Mouse (Mus musculus) limb, embryonic 13.5 days (tissue): ENCODE measurements around the gene Zfp810. TPM values are rescaled to one million over a fixed set of nuclear protein-coding genes. Genes with fewer than 3 reads are reported as not detected.

Experiments used
- ATAC-seq: fragments of 200-750 bp; cut with Nextera tagmentation; 2 replicates; pipeline ENCODE4 v1.8.0; 2017; ENCODE audit warnings: low read depth, moderate number of reproducible peaks, moderate TSS enrichment; ENCODE audit not compliant: low FRiP score
- H3K27ac ChIP-seq: fragments of 300-500 bp; sonication (generic); 2 replicates; pipeline ENCODE4 v1.5.1; 2015; ENCODE audit warnings: inconsistent platforms, mild to moderate bottlenecking, moderate library complexity
- H3K27me3 ChIP-seq: fragments of 300-500 bp; sonication (generic); 2 replicates; pipeline ENCODE4 v1.6.1; 2015; ENCODE audit warnings: mild to moderate bottlenecking, inconsistent platforms
- H3K36me3 ChIP-seq: fragments of 300-500 bp; sonication (generic); 2 replicates; pipeline ENCODE4 v1.6.1; 2015; ENCODE audit warnings: inconsistent platforms, mild to moderate bottlenecking, moderate library complexity
- H3K4me1 ChIP-seq: fragments of 300-500 bp; sonication (generic); 2 replicates; pipeline ENCODE4 v1.6.1; 2015; ENCODE audit warnings: inconsistent platforms
- H3K4me2 ChIP-seq: fragments of 300-500 bp; sonication (generic); replicated peaks from 2 replicates; pipeline ENCODE4 v1.6.1; 2015; ENCODE audit warnings: inconsistent platforms, mild to moderate bottlenecking, moderate library complexity
- H3K4me3 ChIP-seq: fragments of 300-500 bp; sonication (generic); 2 replicates; pipeline ENCODE4 v1.5.1; 2015; ENCODE audit warnings: moderate library complexity, mild to moderate bottlenecking, inconsistent platforms
- H3K9ac ChIP-seq: fragments of 300-500 bp; sonication (generic); 2 replicates; pipeline ENCODE4 v1.6.1; 2015; ENCODE audit warnings: mild to moderate bottlenecking, inconsistent platforms
- H3K9me3 ChIP-seq: fragments of 300-500 bp; sonication (generic); 2 replicates; pipeline ENCODE4 v1.6.1; 2016; ENCODE audit warnings: inconsistent platforms
- whole genome bisulfite sequencing: fragments of 180-500 bp; shearing (Covaris S2); methylation state at CpG from one replicate; pipeline ENCODE4 v1.1.7; 2015; 5-methylcytosine and 5-hydroxymethylcytosine counted together
- polyA plus RNA-seq: library from polyadenylated mRNA; unstranded; fragments of >200 nt; fragmentation: Nextera tagmentation; extraction: Ambion mirVana; gene quantifications from 2 replicates; pipeline ENCODE4 v1.2.1, GENCODE M21; 2015

Zfp810 gene
- polyA plus RNA-seq, 1 experiment from 2014 or later, result 30.3 TPM

DNA sequence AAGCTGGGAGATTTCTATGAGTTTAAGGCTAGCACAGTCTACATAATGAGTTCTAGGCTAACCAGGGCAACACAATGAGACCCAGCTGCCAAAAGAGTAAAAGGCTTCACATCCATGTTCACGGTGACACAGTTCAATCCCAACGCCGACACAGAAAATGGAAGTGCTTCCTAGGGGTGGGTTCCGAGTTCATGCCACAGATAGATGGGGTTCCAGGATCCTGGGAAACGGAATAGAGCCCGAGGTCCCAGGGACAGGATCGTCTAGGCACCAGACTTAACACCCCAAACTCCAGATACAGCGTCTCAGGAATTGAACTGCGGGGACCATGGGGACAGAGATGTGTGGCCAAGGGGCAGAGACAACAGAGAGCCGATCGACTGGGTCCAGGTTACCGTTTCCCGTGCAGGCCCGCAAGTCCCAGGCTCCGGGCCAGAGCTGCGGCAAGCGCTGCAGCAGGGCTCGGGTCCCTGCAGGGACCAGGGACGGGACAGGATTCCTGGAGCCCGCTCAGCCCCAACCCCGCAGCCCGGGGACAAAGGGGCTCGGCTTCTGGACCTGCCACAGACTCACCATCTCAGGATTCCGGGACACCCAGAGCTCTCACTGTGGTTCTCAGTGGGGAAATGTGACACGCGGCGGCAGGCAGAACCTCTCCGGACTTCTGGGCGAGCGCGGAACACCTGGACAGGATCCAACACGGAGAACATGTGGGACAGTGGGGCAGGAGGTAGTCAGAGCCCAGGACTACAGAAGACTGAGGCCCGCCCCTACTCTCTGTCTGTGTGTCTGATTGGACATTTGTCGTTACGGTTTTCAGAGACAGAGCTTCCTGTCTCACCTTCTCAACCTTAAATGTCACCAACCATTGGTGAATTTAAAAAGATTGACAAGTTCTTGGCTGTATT is 48.0 kb downstream of the Zfp810 start, which contains the start of gene Zfp599:
Zfp599 (minus strand) TSS at position 712 of the 908 bp plus-strand sequence.
- Histone ChIP-seq H3K36me3 (peaks cover 34% of the 10 kb centered on the region), H3K9ac (peak within 1 kb of the TSS; percentile 89), H3K9me3 (peaks cover 16% of the 10 kb centered on the region), H3K4me2 (peak within 1 kb of the TSS; percentile 67), H3K4me3 (peak within 1 kb of the TSS; percentile 81), H3K4me1 (no peaks in the 10 kb centered on the region), H3K27me3 (no peaks in the 10 kb centered on the region), H3K27ac (peak within 1 kb of the TSS; percentile 73; the same call in 1 of the 2 replicates)
- under 1% methylated on average over 35 of the region's 35 CpGs for WGBS
- ATAC-seq, result peak; percentile 97

DNA sequence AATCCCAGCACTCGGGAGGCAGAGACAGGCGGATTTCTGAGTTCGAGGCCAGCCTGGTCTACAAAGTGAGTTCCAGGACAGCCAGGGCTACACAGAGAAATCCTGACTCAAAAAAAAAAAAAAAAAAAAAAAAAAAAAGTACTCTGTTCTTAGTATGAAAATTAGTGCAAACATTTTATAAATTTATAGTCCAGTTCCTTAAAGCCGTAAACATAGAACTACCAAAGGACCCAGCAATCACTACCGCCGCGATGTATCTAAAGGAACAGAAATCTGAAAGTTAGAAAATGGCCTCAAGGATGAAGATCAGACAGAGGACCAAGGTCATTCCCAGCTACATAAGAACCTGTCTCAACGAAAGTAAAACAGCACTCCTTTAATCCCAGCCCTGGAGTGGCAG is 48.7 kb downstream of the Zfp810 start:
- H3K36me3 ChIP-seq, result peaks cover 41% of the 10 kb centered on the region
- H3K4me3 ChIP-seq, result peak overlapping the region; percentile 81
- no peaks in the 10 kb centered on the region for H3K27me3 ChIP-seq
- no peak for ATAC-seq
- WGBS, result 85% methylated on average over 8 of the region's 8 CpGs
- H3K27ac ChIP-seq, result 0 out of 2 replicates have a peak overlapping the region, but pooled peaks have one; percentile 73
- no peaks in the 10 kb centered on the region for H3K4me1 ChIP-seq
- peaks cover 20% of the 10 kb centered on the region for H3K9me3 ChIP-seq
- H3K9ac ChIP-seq, result peak overlapping the region; percentile 89
- H3K4me2 ChIP-seq, result peak overlapping the region; percentile 67

DNA sequence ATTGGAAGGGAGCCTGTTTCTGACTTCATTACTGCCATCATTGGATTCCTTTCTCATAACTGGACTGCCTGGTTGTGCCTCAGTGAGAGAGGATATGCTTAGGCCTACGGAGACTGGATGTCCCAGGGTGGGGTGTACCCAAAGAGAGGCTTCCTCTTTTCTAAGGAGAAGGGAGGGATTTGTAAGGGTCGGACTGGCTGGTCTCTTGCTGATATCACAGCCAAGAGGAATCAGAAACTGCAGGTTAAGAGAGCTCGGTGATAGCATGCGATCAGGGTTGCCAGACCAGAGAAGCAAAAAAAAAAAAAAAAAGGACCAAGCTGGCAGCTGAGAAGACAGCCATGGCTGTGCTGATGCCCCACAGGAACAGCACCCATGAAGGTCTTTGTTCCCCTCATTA is 50.9 kb downstream of the Zfp810 start:
- H3K9ac ChIP-seq, result no peak overlapping the region
- no peak overlapping the region for H3K27ac ChIP-seq
- H3K4me3 ChIP-seq, result no peak overlapping the region
- H3K27me3 ChIP-seq, result no peaks in the 10 kb centered on the region
- peaks cover 60% of the 10 kb centered on the region for H3K36me3 ChIP-seq
- H3K4me1 ChIP-seq, result no peaks in the 10 kb centered on the region
- ATAC-seq, result no peak
- 95% methylated on average over 4 of the region's 4 CpGs for WGBS
- peaks cover 29% of the 10 kb centered on the region for H3K9me3 ChIP-seq
- H3K4me2 ChIP-seq, result no peak overlapping the region

DNA sequence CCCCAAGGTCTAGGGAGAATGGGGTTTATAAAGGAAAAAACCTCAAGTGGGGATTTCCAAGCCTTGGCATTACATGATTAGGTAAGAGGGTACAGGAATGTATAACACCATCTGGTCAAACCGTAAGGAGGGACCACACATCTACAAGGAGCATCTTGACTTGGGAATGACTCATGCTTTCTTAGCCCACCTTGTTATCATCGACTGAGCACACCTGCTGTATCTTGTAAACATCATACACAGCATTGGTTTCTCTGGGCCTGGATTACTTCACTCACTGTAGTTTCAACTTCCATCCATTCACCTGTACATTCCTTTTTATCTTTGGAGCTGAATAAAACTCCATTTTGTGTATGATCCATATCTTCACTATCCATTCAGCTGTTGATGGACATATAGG is 63.2 kb downstream of the Zfp810 start:
- WGBS, result 88% methylated on average over 2 of the region's 2 CpGs
- Histone ChIP-seq H3K36me3 (peaks cover 95% of the 10 kb centered on the region), H3K27ac (no peak overlapping the region), H3K4me1 (no peaks in the 10 kb centered on the region), H3K9me3 (peaks cover 53% of the 10 kb centered on the region), H3K9ac (no peak overlapping the region), H3K27me3 (no peaks in the 10 kb centered on the region), H3K4me3 (no peak overlapping the region), H3K4me2 (no peak overlapping the region)
- no peak for ATAC-seq

DNA sequence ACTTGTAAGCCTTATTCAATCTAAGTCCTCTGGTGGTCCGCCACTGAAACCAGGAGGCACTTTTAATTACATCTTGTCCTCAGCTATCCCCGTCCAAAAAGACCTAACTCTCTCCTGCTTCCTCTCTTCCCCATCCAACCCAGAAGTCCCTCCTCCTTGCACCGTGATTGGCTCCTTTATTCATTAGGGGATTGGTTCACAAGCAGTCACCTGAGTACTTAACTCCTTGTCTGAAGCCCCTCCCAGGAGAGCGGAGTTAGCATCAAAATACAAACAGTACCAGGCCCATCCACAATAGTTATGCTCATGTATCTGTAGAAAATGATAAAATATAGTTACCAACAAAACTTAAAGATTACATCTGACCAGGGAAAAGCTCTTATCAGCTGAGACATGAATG is 67.4 kb downstream of the Zfp810 start:
- WGBS, result 92% methylated on average over 4 of the region's 4 CpGs
- peaks cover 15% of the 10 kb centered on the region for H3K9me3 ChIP-seq
- peaks cover 94% of the 10 kb centered on the region for H3K36me3 ChIP-seq
- no peak overlapping the region for H3K4me2 ChIP-seq
- no peak for ATAC-seq
- H3K4me1 ChIP-seq, result no peaks in the 10 kb centered on the region
- H3K4me3 ChIP-seq, result no peak overlapping the region
- no peaks in the 10 kb centered on the region for H3K27me3 ChIP-seq
- no peak overlapping the region for H3K27ac ChIP-seq
- no peak overlapping the region for H3K9ac ChIP-seq

DNA sequence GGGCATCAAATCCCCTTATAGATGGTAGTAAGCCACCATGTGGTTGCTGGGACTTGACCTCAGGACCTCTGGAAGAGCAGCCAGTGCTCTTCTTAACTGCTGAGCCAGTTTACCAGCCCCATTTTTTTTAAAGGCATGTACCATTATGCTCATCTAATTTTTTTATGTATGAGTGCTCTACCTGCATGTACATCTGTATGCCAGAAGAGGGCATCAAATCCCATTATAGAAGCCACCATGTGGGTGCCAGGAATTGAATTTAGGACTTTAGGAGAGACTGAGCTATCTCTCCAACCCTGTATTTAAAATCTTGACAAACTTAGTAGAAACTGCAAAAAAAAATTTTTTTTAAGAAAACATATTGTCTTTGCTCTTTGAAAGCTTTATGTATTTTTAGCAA is 76.9 kb downstream of the Zfp810 start:
- no peaks in the 10 kb centered on the region for H3K9me3 ChIP-seq
- H3K36me3 ChIP-seq, result peaks cover 8% of the 10 kb centered on the region
- H3K4me2 ChIP-seq, result no peak overlapping the region
- peaks cover 4% of the 10 kb centered on the region; the same call in 1 of the 2 replicates for H3K4me1 ChIP-seq
- H3K27me3 ChIP-seq, result no peaks in the 10 kb centered on the region
- H3K9ac ChIP-seq, result no peak overlapping the region
- H3K4me3 ChIP-seq, result no peak overlapping the region
- ATAC-seq, result no peak
- H3K27ac ChIP-seq, result no peak overlapping the region

DNA sequence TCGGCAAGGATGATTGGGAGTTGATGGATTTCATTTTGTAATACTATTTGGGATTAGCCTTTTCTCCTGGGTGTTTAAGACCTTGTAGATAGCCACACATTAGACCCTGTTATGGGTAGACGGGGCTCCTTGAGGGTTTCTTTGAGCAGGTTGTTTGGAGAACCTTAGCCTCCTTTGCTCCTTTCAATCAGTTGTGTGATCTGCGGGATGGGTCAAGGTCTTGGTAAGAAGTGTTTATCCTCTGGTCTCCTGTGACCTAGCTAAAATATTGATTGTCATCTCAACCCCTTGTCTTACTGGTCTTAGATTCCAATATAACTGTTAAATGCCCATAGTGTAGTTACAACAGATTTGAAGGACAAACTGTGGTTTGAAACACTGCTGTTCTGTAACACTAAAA is 77.4 kb downstream of the Zfp810 start:
- no peaks in the 10 kb centered on the region for H3K9me3 ChIP-seq
- H3K36me3 ChIP-seq, result peaks cover 3% of the 10 kb centered on the region
- H3K27me3 ChIP-seq, result no peaks in the 10 kb centered on the region
- no peak overlapping the region for H3K4me2 ChIP-seq
- no peak overlapping the region for H3K4me3 ChIP-seq
- peaks cover 4% of the 10 kb centered on the region; the same call in 1 of the 2 replicates for H3K4me1 ChIP-seq
- 89% methylated on average over 3 of the region's 3 CpGs for WGBS
- H3K27ac ChIP-seq, result no peak overlapping the region
- H3K9ac ChIP-seq, result no peak overlapping the region
- no peak for ATAC-seq

DNA sequence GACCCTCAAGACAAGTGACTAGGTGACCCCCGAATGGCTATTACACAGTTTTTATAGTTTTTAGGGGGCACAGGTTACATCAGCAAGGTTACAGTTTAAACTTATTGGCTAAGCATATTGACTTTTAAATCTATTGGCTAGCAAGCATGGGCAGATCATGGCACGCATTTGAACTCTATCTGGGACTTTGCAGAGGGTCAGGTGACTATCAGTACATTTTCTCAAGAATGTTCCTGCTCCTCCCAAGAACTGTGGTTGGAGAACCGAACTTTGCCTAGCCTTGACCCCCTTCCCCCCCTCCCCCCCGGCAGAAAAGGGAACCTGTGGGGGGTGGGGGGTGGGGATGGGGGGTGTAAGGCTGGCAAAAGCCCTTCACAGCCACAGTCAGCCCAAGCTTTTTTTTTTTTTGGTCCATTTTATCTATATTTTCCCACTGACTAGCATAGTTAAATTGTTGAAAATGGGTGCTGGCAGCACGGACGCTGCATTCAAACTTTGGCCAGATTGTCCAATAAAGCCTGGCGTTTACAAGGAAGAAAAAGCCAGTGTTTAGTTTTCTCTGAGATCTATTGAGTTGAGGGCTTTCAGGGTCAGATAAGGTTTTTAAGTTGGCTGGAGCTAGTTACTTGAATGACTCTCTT is 77.9 kb downstream of the Zfp810 start:
- H3K4me3 ChIP-seq, result no peak overlapping the region
- H3K36me3 ChIP-seq, result no peaks in the 10 kb centered on the region
- ATAC-seq, result no peak
- H3K9me3 ChIP-seq, result no peaks in the 10 kb centered on the region
- 87% methylated on average over 7 of the region's 7 CpGs for whole genome bisulfite sequencing
- H3K4me2 ChIP-seq, result no peak overlapping the region
- H3K27ac ChIP-seq, result no peak overlapping the region
- no peak overlapping the region for H3K9ac ChIP-seq
- H3K4me1 ChIP-seq, result peaks cover 4% of the 10 kb centered on the region; the same call in 1 of the 2 replicates
- H3K27me3 ChIP-seq, result no peaks in the 10 kb centered on the region

DNA sequence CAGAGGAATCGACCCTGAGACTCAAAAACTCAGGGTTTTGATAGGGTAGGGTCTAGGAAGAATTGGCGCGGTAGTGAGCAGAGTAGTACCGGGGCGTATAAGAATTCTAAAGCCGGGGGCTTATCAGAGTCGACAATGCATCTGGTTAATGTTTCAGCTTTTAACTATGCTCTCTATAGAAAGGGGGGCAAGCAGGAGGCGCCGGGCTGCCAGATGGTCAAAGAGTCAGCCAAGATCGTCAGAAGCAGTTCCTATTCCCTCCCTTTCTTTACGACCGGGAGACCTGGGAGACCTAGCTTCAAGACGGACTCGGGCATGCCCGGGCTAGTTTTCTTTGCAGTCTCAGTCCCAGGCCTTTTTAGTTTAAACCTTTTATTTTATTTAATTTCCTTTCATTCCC is 80.6 kb downstream of the Zfp810 start:
- Histone ChIP-seq H3K9me3 (no peaks in the 10 kb centered on the region), H3K27me3 (no peaks in the 10 kb centered on the region), H3K36me3 (no peaks in the 10 kb centered on the region), H3K9ac (no peak overlapping the region), H3K4me1 (peaks cover 4% of the 10 kb centered on the region; the same call in 1 of the 2 replicates), H3K4me3 (no peak overlapping the region; the same call in 1 of the 2 replicates), H3K4me2 (no peak overlapping the region; the same call in 1 of the 2 replicates), H3K27ac (no peak overlapping the region)
- ATAC-seq, result no peak
- WGBS, result 73% methylated on average over 15 of the region's 15 CpGs

Other genes starting within 250 kb of the Zfp810 start
- not detected in 2 replicates for gene Gm49318, start 236.4 kb downstream of the Zfp810 start, polyA plus RNA-seq
- gene Zfp653, start 236.3 kb downstream of the Zfp810 start, polyA plus RNA-seq, result 11.6 and 12.6 TPM in 2 replicates
- gene Ecsit, start 222.2 kb downstream of the Zfp810 start, polyA plus RNA-seq, result 34.9 and 36.8 TPM in 2 replicates
- gene Cnn1, start 208.4 kb downstream of the Zfp810 start, polyA plus RNA-seq, result 2.5 and 5.2 TPM in 2 replicates
- gene Elof1, start 190.5 kb downstream of the Zfp810 start, polyA plus RNA-seq, result 190 and 191 TPM in 2 replicates
- gene Acp5, start 171.9 kb downstream of the Zfp810 start, polyA plus RNA-seq, result 6.5 and 8.4 TPM in 2 replicates
- gene Pigyl, start 150.8 kb downstream of the Zfp810 start, polyA plus RNA-seq, result 70.2 and 76.8 TPM in 2 replicates
- gene Zfp872, start 119.6 kb downstream of the Zfp810 start, polyA plus RNA-seq, result 0.06 and 0.11 TPM in 2 replicates
- gene Zfp809, start 81.9 kb downstream of the Zfp810 start, polyA plus RNA-seq, result 15.7 and 17.0 TPM in 2 replicates
- gene Zfp599, start 47.8 kb downstream of the Zfp810 start, polyA plus RNA-seq, result 9.2 and 9.6 TPM in 2 replicates
- gene Anln, start 81.5 kb upstream of the Zfp810 start, polyA plus RNA-seq, result 36.6 and 40.8 TPM in 2 replicates
- 5.8 and 6.3 TPM in 2 replicates for gene 9530077C05Rik, start 103.9 kb upstream of the Zfp810 start, polyA plus RNA-seq
- gene Gm17545, start 146.6 kb upstream of the Zfp810 start, polyA plus RNA-seq, result not detected in 2 replicates
- 73.8 and 74.1 TPM in 2 replicates for gene Rp9, start 162.1 kb upstream of the Zfp810 start, polyA plus RNA-seq
- gene Bbs9, start 168.1 kb upstream of the Zfp810 start, polyA plus RNA-seq, result 13.9 and 15.9 TPM in 2 replicates